Mouse (Mus musculus) layer of hippocampus, postnatal 36 days (tissue): ENCODE measurements around the gene Trim32. TPM values are rescaled to one million over a fixed set of nuclear protein-coding genes. Genes with fewer than 3 reads are reported as not detected.

Experiments used
- DNase-seq, 2 experiments: peaks; one replicate each; pipeline ENCODE4 v3.0.0; 2022
- total RNA-seq, 2 experiments: library from RNA; stranded (reverse); gene quantifications; 2 replicates each; pipeline ENCODE4 v1.2.3; 2021

Trim32 gene
- 100 to 1,000 TPM; 214 to 218 TPM for total RNA-seq

- DNase-seq = peak; percentile 98
These were observed at the start of gene Trim32 for GRCm38 (mm10) chr4:65604504-65605150. Gene Trim32, plus strand, starts transcription at chr4:65604986.

DNA sequence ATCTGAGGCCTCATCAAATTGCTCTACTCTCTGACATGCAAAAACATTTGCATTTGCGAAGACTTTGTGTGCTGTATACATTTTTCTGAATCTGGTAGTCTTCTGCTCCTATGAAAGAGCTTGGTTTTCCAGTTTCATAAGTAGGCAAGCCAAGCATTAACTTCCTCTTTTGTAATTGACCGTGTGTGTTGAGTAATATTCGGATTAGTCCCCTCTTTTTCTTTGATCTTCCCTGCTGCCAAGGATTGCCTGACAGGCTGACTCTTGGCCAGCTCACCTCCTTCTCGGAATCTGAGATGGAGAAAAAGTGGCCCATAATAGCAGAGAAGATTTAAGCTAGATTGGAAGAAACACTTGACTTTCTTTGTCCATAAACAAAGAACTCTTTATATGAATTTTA, 39.3 kb upstream of the Trim32 start:
- DNase-seq = no peak

DNA sequence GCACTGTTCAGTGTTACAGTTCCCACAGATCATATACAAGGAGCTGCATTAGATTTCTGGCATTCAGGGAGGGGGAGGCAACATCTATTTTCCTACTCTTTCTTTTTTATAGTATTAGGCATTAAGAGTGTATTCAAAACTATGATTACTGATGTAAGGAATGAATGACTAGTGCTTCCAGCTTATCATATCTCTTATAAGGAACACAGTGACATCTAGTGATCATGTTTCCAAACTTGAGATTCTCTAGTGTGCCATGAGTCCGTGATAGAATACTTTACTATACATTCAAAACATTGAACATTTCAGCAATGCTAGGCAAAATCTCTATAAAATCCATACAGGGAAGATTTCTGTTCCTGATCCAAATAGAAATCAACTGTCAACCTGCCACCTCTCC, 24.5 kb upstream of the Trim32 start:
- DNase-seq = no peak

GRCm38 (mm10) chr4:65586947-65587346, 17.8 kb upstream of the Trim32 start:
- DNase-seq = no peak

GRCm38 (mm10) chr4:65589780-65590179, 15.0 kb upstream of the Trim32 start:
- no peak for DNase-seq

DNA sequence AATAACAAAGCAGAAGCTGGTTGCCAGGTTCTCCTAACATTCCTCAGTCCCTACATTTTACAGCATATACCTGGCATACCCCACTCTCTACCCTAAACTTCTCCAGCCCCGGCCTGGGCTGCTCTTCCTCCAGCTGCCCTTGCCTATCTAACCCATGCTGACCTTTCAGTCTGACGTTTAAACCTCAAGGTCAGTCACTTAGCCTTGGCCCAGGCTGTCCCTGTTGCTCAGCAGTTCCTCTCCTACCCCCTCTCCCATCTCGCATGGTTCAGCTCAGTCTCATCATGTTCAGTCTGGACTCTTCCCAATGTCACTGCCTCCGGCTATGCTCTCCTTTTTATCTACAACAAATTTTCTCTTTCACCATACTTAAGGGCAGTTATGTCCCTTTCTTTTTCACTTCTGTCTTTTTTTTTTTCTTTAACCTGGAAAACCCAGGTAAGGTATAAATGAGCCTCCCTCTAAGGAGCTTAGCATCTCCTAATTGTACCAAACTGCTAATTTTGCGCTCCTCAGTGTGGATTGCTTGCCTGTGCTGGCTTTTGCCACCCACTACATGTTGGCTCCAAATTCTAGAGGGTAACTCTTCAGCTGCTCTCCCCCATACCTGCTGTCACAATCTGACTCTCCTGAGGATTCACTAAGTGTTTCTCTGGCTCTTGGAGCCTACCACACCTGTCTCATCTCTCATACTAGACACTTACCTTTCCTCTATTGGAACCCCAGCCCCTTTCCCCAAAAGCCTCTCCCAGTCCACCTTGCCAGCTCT, 10.0 kb upstream of the Trim32 start:
- no peak for DNase-seq

DNA sequence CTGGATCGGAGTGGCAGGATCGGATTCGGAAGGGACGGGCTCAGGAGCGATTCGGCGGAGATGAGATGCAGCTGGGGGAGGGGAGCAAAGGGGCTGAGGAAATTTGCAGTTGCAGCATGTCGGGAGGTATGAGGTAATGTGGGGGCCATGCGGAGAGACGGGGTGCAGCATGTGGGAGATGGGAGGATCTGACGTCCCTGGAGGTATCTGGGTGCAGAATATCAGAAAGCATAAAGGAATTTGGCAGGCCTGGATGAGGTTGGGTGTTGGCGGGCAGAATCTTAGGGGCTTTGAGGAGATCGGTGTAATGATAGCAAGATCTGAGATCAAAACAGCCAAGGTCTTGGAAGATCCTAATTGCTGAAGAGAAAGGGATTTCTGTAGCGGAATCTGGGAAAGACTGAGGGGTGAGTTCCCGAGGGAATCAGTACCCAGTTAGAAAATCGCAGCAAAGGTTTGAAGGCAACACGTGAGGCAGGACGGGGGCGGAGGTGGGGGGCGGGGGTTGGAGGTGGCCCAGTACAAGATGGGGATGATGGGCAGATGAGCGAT, 441 bp downstream of the Trim32 start:
- DNase-seq = no peak

DNA sequence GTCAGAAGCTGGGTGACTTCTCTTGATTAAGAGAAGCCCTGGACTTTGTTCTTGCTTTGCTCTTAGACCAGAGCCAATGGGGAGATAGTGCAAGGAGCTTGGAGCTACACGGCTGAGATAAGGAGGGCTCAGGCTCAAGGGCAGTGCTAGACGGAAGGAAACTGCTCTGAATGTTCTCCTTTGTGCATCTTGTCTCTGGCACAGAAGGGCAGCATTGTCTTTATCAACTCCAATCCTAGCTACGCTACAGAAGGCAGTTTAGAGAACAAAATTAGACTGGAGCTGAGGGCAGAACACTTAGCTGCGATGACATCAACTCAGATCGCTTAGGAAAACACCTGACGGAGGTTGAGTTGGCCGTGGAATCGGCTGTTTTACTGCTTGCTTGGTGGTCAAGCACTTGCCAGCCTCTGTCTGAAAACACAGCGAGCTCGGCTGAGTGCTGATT, 2.4 kb downstream of the Trim32 start:
- no peak for DNase-seq

DNA sequence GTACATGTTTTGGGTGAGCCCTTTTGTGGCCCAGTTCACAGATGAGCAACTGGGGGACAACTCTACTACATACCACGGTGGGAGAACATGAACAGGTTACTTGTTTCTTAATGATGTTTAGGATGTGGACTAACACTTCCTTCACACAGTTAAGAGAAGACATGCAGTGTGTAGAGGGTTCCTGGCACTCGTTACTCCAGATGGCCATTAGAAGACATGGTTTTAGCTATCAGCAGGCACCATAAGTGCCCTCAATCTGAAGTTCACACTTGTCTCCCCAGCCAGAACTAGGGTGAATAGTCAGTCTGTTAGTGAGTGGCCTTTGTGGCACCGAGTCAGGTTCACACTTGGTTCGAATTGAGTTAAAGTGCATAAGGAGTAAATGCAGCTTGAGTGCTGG, 3.3 kb downstream of the Trim32 start:
- DNase-seq = no peak

DNA sequence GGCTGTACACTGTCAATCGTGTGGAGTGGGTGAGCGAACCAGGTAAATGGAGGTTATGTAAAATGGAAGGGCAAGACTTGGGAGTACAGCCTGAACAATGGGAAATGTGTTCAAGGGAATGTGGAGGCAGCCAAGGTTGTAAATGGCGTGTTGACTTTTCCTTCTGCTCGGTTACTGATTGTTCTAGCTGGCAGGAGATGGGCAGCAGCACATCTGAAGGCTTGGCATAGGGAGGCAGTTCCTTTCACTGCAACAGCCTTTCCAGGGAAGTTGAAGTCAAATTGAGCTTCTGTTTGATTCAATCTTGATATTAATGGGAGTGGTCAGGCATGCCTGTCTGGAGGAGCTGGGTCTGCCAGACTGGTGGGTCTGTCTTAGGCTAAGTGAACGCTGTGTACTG, 5.5 kb downstream of the Trim32 start:
- DNase-seq = peak in 1 of 2 experiments; percentile 32

- DNase-seq = peak; percentile 37 to 49
These were observed 6.1 kb downstream of the Trim32 start for GRCm38 (mm10) chr4:65610896-65611295.

GRCm38 (mm10) chr4:65613135-65613534, 8.3 kb downstream of the Trim32 start:
- no peak for DNase-seq

GRCm38 (mm10) chr4:65620125-65620524, 15.3 kb downstream of the Trim32 start:
- DNase-seq = no peak

- DNase-seq = no peak
These were observed 33.4 kb downstream of the Trim32 start for GRCm38 (mm10) chr4:65638231-65638630.

- no peak for DNase-seq
These were observed 37.8 kb downstream of the Trim32 start for GRCm38 (mm10) chr4:65642611-65643010.

GRCm38 (mm10) chr4:65654723-65655122, 49.9 kb downstream of the Trim32 start:
- DNase-seq = peak; percentile 72 to 73

- no peak for DNase-seq
These were observed 58.4 kb downstream of the Trim32 start for GRCm38 (mm10) chr4:65663176-65663575.
